Mouse (Mus musculus) limb, embryonic 15.5 days (tissue): ENCODE measurements around the gene Rxfp1. TPM values are rescaled to one million over a fixed set of nuclear protein-coding genes. Genes with fewer than 3 reads are reported as not detected.
A peak's percentile ranks its signal among the peaks of the same experiment; 100 is the strongest.

Source experiments
- ATAC-seq: fragments of 200-750 bp; cut with Nextera tagmentation; 2 replicates; pipeline ENCODE4 v1.8.0; 2017; ENCODE audit warnings: low read depth, moderate TSS enrichment; ENCODE audit not compliant: insufficient number of reproducible peaks, low FRiP score, low TSS enrichment
- H3K27ac ChIP-seq: fragments of 300-500 bp; sonication (generic); 2 replicates; pipeline ENCODE4 v1.5.1; 2015; ENCODE audit warnings: moderate library complexity, mild to moderate bottlenecking, inconsistent platforms
- H3K27me3 ChIP-seq: fragments of 300-500 bp; sonication (generic); 2 replicates; pipeline ENCODE4 v1.6.1; 2015; ENCODE audit warnings: inconsistent platforms
- H3K36me3 ChIP-seq: fragments of 300-500 bp; sonication (generic); 2 replicates; pipeline ENCODE4 v1.6.1; 2015; ENCODE audit warnings: inconsistent platforms
- H3K4me1 ChIP-seq: fragments of 300-500 bp; sonication (generic); 2 replicates; pipeline ENCODE4 v1.6.1; 2015; ENCODE audit warnings: inconsistent platforms
- H3K4me2 ChIP-seq: fragments of 300-500 bp; sonication (generic); 2 replicates; pipeline ENCODE4 v1.6.1; 2015; ENCODE audit warnings: mild to moderate bottlenecking, inconsistent platforms
- H3K4me3 ChIP-seq: fragments of 300-500 bp; sonication (generic); 2 replicates; pipeline ENCODE4 v1.5.1; 2015; ENCODE audit warnings: mild to moderate bottlenecking, inconsistent platforms
- H3K9ac ChIP-seq: fragments of 300-500 bp; sonication (generic); 2 replicates; pipeline ENCODE4 v1.6.1; 2015; ENCODE audit warnings: inconsistent platforms
- H3K9me3 ChIP-seq: fragments of 300-500 bp; sonication (generic); 2 replicates; pipeline ENCODE4 v1.6.1; 2016; ENCODE audit warnings: inconsistent platforms
- WGBS: fragments of 180-500 bp; shearing (Covaris S2); methylation state at CpG from one replicate; pipeline ENCODE4 v1.1.7; 2015; 5-methylcytosine and 5-hydroxymethylcytosine counted together
- polyA plus RNA-seq: library from polyadenylated mRNA; unstranded; fragments of >200 nt; fragmentation: Nextera tagmentation; extraction: Ambion mirVana; gene quantifications from 2 replicates; pipeline ENCODE4 v1.2.1, GENCODE M21; 2015

The Rxfp1 gene
- polyA plus RNA-seq: 0.14 and 0.26 TPM in 2 replicates

DNA sequence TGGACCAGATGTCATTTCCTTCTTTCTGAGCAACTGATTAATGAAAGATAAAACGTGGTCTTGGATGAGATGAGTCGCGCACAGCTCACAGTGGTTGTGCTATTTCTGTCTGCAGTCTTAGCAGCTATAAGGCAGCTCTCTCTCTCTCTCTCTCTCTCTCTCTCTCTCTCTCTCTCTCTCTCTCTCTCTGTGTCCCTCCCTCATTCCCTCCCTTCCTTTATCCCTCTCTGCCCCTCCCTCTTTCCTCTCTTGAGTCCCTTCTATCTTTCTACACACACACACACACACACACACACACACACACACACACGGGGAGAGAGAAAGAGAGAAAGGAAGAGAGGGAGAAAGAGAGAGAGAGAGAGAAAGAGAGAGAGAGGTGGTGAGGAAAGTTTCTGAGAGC, at the start of gene Rxfp1:
Gene Rxfp1, minus strand, starts transcription at position 101 of the 400 bp plus-strand sequence.
- Histone ChIP-seq H3K4me1 (peaks cover 2% of the 10 kb centered on the region; the same call in 1 of the 2 replicates), H3K9me3 (no peaks in the 10 kb centered on the region), H3K4me3 (no peak within 1 kb of the TSS), H3K9ac (no peak within 1 kb of the TSS), H3K4me2 (no peak within 1 kb of the TSS), H3K27ac (no peak within 1 kb of the TSS), H3K27me3 (no peaks in the 10 kb centered on the region), H3K36me3 (no peaks in the 10 kb centered on the region)
- ATAC-seq: no peak
- WGBS: 67% methylated on average over 4 of the region's 4 CpGs

DNA sequence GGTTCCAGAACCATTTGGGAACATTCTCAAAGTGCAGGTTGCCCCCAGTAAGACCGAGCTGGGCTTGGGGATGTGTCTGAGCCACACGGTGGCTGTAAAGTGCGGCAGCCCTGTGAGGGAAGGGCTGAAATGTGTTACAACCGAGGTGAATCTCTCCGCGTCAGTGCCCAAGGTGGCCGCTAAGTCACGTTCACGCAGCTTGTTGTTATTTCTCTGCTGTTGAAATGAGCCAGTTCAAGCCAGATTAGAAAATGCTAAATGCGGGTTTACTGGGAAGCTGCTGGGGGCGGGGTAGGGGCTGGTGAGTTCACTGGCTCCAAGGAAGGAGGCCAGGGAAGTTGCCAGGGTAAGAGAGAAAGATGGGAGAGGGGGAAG, 46.7 kb upstream of the Rxfp1 start:
- no peak overlapping the region for H3K27ac ChIP-seq
- 7% methylated on average over 11 of the region's 11 CpGs for WGBS
- H3K4me1 ChIP-seq: no peaks in the 10 kb centered on the region
- peak overlapping the region; percentile 9; the same call in 1 of the 2 replicates for H3K4me3 ChIP-seq
- H3K9me3 ChIP-seq: no peaks in the 10 kb centered on the region
- peak overlapping the region; percentile 27 for H3K4me2 ChIP-seq
- ATAC-seq: no peak
- H3K27me3 ChIP-seq: no peaks in the 10 kb centered on the region
- H3K9ac ChIP-seq: no peak overlapping the region
- no peaks in the 10 kb centered on the region for H3K36me3 ChIP-seq

DNA sequence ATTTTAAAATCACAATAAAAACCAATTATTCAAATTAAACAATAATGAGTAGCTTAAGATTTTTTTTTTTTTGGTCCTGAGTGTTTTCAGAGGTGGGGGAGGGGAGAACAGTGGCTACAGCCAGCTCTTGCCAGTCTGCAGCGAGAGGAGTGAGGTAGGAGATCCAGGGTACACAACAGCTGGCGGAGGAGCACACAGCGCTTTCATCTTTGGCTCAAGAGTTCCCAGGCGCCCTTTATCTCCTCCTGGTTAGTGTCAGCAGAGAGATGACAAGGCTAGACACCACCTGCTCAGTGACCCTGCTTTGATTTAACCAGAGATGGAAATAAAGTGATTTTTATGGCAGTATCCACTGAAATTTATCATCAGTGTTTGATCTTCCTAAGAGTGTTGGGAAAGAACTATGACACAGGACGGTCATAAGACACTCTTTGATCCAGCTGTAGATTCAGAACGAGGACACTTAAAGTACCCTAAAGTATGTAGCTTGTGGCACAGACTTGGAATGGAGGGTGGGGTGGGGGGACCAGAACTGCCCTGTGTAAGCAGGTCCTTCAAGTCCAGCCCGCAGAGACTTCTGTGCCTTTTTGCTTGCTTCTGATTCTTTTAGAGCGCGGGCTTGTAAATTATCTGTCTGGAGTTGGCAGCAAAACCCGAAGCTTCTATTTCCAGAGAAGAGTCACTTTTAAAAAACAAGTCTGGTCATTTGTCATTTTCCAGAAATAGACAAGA, 46.1 kb upstream of the Rxfp1 start:
- Histone ChIP-seq H3K36me3 (no peaks in the 10 kb centered on the region), H3K4me3 (peak overlapping the region; percentile 9; the same call in 1 of the 2 replicates), H3K4me1 (no peaks in the 10 kb centered on the region), H3K27ac (no peak overlapping the region), H3K4me2 (peak overlapping the region; percentile 27), H3K27me3 (no peaks in the 10 kb centered on the region), H3K9me3 (no peaks in the 10 kb centered on the region), H3K9ac (no peak overlapping the region)
- no peak for ATAC-seq
- WGBS: 24% methylated on average over 10 of the region's 10 CpGs

DNA sequence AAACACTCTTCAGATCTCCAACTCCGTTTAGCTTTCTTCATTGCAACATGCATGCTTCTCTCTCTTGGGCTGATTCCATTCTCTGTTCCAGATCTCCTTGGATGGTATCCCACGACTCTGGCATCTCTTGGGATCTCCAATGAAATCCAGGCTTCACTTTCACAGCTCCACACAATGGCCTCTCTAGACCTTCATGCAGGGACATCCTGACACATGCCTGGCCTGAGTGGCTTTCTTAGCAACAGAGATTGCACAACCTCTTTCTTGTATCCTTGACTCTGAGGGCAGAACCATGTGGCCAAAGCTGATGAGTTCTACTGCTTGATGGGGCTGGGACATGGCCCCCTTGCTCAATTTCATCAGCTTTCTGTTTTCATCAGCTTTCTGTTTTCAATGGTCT, 35.0 kb upstream of the Rxfp1 start:
- Histone ChIP-seq H3K36me3 (no peaks in the 10 kb centered on the region), H3K9me3 (no peaks in the 10 kb centered on the region), H3K4me1 (no peaks in the 10 kb centered on the region), H3K9ac (no peak overlapping the region), H3K4me2 (no peak overlapping the region), H3K27me3 (no peaks in the 10 kb centered on the region), H3K27ac (no peak overlapping the region), H3K4me3 (no peak overlapping the region)
- no peak for ATAC-seq
- 63% methylated on average over 2 of the region's 2 CpGs for whole genome bisulfite sequencing

DNA sequence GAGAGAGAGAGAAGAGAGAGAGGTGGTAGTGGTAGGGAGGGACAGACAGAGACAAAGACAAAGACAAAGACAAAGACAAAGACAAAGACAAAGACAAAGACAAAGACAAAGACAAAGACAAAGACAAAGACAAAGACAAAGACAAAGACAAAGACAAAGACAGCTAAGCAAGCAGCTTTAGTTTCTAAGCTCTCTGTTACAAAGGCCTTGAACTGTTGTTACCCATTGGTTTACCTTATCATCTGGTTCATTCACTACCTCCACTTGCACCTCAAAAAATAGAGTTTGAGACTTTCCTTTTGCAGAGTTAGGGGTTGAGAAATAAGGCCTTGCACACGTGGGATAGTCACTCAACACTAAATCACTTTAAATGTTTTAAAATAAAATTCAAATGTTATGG, 16.1 kb upstream of the Rxfp1 start:
- no peaks in the 10 kb centered on the region for H3K9me3 ChIP-seq
- no peak overlapping the region for H3K9ac ChIP-seq
- H3K4me2 ChIP-seq: no peak overlapping the region
- H3K36me3 ChIP-seq: no peaks in the 10 kb centered on the region
- no peak overlapping the region for H3K27ac ChIP-seq
- no peak overlapping the region for H3K4me3 ChIP-seq
- H3K27me3 ChIP-seq: no peaks in the 10 kb centered on the region
- 57% methylated on average over 1 of the region's 1 CpGs for WGBS
- H3K4me1 ChIP-seq: no peaks in the 10 kb centered on the region
- ATAC-seq: no peak

DNA sequence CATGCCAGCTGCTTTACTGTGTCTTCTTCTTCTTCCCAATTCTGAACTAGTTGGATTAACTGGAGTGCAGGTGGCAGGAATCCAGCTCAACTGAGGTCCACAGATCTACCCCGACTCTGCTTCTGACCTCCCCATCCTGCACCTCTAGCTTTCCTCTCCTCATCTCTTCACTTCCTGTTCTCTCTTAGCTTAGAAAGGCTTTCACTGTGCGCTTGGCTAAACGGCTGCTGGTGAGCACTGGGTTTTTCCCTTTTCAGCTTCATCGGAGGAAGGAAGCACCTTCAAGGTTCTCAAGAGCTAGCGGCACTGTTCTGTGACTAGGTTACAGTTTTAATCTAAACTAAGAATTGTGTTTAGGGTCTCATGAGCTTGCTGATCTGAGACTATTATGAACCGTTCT, 8.9 kb upstream of the Rxfp1 start:
- Histone ChIP-seq H3K4me3 (no peak overlapping the region), H3K27me3 (no peaks in the 10 kb centered on the region), H3K4me1 (peaks cover 2% of the 10 kb centered on the region; the same call in 1 of the 2 replicates), H3K9ac (no peak overlapping the region), H3K9me3 (no peaks in the 10 kb centered on the region), H3K27ac (no peak overlapping the region), H3K36me3 (no peaks in the 10 kb centered on the region), H3K4me2 (no peak overlapping the region)
- ATAC-seq: no peak
- WGBS: 84% methylated on average over 6 of the region's 6 CpGs

DNA sequence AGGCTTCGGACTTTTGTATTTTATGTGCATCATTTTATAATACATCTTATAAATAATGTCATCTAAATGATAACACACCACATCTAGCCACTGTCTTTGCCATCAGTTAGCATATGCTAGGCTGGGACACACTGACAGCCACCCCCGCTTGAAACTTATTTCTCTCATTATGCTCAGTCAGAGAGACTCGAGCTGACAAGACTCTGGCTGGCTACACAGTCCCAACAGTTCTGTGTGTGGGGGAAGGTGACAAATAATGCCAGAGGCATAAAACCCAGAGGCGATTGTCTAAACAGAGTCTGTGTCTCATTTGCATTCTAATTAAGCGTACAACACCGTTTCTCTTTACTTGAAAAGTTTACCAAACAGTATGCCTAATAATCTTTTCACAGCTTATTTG, 7.4 kb upstream of the Rxfp1 start:
- WGBS: 60% methylated on average over 6 of the region's 6 CpGs
- no peaks in the 10 kb centered on the region for H3K9me3 ChIP-seq
- no peak overlapping the region for H3K4me3 ChIP-seq
- H3K27ac ChIP-seq: no peak overlapping the region
- H3K9ac ChIP-seq: no peak overlapping the region
- no peak for ATAC-seq
- no peaks in the 10 kb centered on the region for H3K27me3 ChIP-seq
- peaks cover 2% of the 10 kb centered on the region; the same call in 1 of the 2 replicates for H3K4me1 ChIP-seq
- H3K36me3 ChIP-seq: no peaks in the 10 kb centered on the region
- no peak overlapping the region for H3K4me2 ChIP-seq

DNA sequence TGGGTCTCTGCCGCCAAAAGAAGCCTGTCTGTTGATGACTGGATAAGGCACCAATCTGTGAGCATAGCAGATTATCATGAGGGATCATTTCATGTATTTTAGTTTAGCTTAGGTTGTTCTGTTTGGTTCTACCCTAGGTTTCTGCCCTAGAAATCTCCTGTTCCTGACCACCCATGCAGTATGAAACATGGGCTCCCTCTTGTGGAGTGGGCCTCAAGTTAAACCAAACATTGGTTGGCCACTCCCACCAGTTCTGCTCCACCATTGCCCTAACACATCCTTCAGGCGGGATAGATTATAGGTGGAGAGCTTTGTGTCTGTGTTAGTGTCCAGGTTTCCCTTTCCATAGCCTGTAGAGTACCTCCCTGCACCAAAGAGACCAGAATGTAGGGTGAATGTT, 6.7 kb upstream of the Rxfp1 start:
- no peak overlapping the region for H3K27ac ChIP-seq
- no peak for ATAC-seq
- peaks cover 2% of the 10 kb centered on the region; the same call in 1 of the 2 replicates for H3K4me1 ChIP-seq
- WGBS: 89% methylated on average over 2 of the region's 2 CpGs
- H3K27me3 ChIP-seq: no peaks in the 10 kb centered on the region
- H3K9me3 ChIP-seq: no peaks in the 10 kb centered on the region
- no peaks in the 10 kb centered on the region for H3K36me3 ChIP-seq
- H3K9ac ChIP-seq: no peak overlapping the region
- no peak overlapping the region for H3K4me3 ChIP-seq
- no peak overlapping the region for H3K4me2 ChIP-seq

DNA sequence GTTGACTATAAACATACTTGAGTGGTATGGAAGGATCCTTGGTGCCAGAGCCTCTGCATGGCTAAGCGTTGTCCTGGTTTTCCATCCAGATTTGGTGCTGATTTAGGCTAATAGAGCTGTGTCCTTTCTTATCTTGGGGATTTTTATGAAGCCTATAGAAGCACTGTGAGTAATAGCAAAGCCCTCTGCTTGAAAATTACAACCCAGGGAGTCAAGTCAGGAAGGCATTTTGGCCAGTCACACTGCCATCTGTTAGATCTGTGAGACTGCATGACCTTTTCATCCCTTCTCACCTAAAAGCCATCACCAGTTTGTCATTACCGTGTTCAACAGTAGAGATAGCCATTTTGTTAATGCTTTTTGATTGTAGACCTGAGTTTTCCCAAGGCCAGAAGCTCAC, 2.7 kb upstream of the Rxfp1 start:
- no peaks in the 10 kb centered on the region for H3K9me3 ChIP-seq
- no peak overlapping the region for H3K4me3 ChIP-seq
- no peak for ATAC-seq

DNA sequence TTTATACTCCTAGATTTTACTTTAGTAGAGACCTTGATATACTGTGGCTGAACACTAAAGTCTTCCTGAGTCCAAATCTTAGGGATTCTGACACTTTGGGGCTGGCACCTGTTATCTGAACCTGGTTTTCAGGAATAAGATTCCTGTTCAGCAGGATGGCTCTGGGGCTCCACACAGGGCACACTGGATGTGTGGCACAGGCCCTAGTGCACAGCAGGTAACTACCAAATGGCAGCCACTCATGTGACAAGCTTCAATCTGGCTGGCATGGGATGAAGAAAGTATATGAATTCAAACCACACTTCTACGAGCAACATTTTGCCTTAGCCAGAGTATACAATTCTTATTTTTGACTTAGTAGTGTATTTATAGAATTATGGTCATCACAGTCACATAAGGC, 771 bp upstream of the Rxfp1 start:
- WGBS: 88% methylated on average over 1 of the region's 1 CpGs

More for the DNA sequence above, 2.7 kb upstream of the Rxfp1 start:
- Histone ChIP-seq H3K27me3 (no peaks in the 10 kb centered on the region), H3K36me3 (no peaks in the 10 kb centered on the region), H3K9ac (no peak overlapping the region), H3K4me1 (peaks cover 2% of the 10 kb centered on the region; the same call in 1 of the 2 replicates), H3K4me2 (no peak overlapping the region), H3K27ac (no peak overlapping the region)
- WGBS: 71% methylated on average over 2 of the region's 2 CpGs

DNA sequence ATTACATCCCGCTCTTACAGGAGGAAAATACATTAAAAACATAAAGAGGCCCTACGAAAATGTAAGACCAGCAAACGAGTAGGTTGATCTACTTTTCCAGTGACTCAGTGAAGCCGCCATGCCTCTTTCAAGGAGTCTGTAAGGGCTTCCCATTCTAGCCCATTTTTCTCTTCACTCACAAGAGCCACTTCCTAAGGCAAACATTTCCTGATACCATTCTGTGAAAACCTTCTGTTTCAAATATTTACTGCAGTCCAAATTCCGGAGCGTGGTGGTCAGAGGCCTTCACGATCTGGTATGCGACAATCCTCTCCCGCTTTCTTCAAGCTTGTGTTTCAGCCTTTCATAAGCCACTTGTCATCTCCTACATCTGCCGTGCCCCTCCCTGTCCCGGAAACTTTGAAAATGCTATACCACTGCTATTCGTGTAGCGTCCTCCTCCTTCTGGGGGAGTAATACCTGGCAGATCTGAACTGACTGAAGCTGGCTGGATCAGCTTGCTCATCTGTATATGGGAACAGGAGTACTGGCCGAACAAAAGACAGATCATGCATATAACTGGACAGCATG, 11.1 kb downstream of the Rxfp1 start:
- H3K27me3 ChIP-seq: no peaks in the 10 kb centered on the region

More for the DNA sequence above, 771 bp upstream of the Rxfp1 start:
- Histone ChIP-seq H3K9me3 (no peaks in the 10 kb centered on the region), H3K4me2 (no peak overlapping the region), H3K4me1 (peaks cover 2% of the 10 kb centered on the region; the same call in 1 of the 2 replicates), H3K27me3 (no peaks in the 10 kb centered on the region), H3K9ac (no peak overlapping the region), H3K4me3 (no peak overlapping the region), H3K27ac (no peak overlapping the region), H3K36me3 (no peaks in the 10 kb centered on the region)
- no peak for ATAC-seq

DNA sequence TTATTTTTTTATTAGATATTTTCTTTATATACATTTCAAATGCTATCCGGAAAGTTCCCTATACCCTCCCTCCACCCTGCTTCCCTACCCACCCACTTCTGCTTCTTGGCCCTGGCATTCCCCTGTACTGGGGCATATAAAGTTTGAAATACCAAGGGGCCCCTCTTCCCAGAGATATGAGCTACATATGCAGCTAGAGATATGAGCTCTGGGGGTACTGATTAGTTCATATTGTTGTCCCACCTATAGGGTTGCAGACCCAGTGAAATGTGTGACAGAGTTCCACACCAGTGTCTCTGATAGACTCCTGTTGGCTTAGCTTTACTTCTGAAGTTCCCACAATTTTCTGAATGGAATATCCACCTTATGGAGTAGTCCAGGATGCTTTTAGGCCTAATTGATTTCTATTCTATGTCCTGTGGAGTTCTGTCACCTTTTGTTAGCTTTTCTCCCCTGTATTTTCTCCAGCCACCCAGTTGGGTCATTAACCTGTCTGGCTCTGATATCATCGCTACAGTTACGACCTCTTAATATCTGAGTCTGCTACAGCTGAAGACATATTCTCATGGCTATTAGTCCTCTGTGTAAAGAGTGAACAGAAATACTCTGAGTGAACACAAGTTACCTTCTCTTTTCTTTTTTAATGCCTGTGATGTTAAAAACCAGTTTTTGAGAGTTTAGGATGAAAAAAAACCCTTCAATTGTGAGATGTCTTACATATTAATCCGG, 16.8 kb downstream of the Rxfp1 start:
- Histone ChIP-seq H3K4me1 (no peaks in the 10 kb centered on the region), H3K27ac (no peak overlapping the region), H3K9me3 (no peaks in the 10 kb centered on the region), H3K9ac (no peak overlapping the region), H3K4me3 (no peak overlapping the region), H3K27me3 (no peaks in the 10 kb centered on the region), H3K36me3 (no peaks in the 10 kb centered on the region), H3K4me2 (no peak overlapping the region)
- WGBS: 82% methylated on average over 4 of the region's 4 CpGs
- no peak for ATAC-seq

More for the DNA sequence above, 11.1 kb downstream of the Rxfp1 start:
- H3K4me2 ChIP-seq: no peak overlapping the region
- H3K9me3 ChIP-seq: no peaks in the 10 kb centered on the region
- no peak for ATAC-seq
- no peaks in the 10 kb centered on the region for H3K36me3 ChIP-seq
- H3K27ac ChIP-seq: no peak overlapping the region
- WGBS: 69% methylated on average over 14 of the region's 14 CpGs
- no peak overlapping the region for H3K4me3 ChIP-seq
- no peaks in the 10 kb centered on the region for H3K4me1 ChIP-seq
- no peak overlapping the region for H3K9ac ChIP-seq
